Mouse (Mus musculus) midbrain, postnatal 0 days (tissue): Measurements from ENCODE around the gene Pigyl. TPM values are rescaled to one million over a fixed set of nuclear protein-coding genes. Genes with fewer than 3 reads are reported as not detected.
A peak's percentile ranks its signal among the peaks of the same experiment; 100 is the strongest.

Experiments
- ATAC-seq: fragments of 200-750 bp; cut with Nextera tagmentation; 2 replicates; pipeline ENCODE4 v1.8.0; 2017; ENCODE audit warnings: moderate number of reproducible peaks, mild to moderate bottlenecking, moderate TSS enrichment, moderate library complexity; ENCODE audit not compliant: low FRiP score
- DNase-seq: peaks from one replicate; pipeline ENCODE4 v3.0.0-alpha.2; 2015; ENCODE audit warnings: low spot score
- H3K27ac ChIP-seq: fragments of 300-500 bp; sonication (generic); 2 replicates; pipeline ENCODE4 v1.5.1; 2014; ENCODE audit warnings: low read depth, mild to moderate bottlenecking, low read length, mixed read lengths
- H3K27me3 ChIP-seq: fragments of 300-500 bp; sonication (generic); 2 replicates; pipeline ENCODE4 v1.6.1; 2014; ENCODE audit warnings: low read length, control low read depth, mixed read lengths; ENCODE audit not compliant: insufficient read depth
- H3K36me3 ChIP-seq: fragments of 300-500 bp; sonication (generic); 2 replicates; pipeline ENCODE4 v1.6.1; 2014; ENCODE audit warnings: low read length, control low read depth, mixed read lengths; ENCODE audit not compliant: insufficient read depth
- H3K4me1 ChIP-seq: fragments of 300-500 bp; sonication (generic); 2 replicates; pipeline ENCODE4 v1.6.1; 2014; ENCODE audit warnings: mild to moderate bottlenecking, control low read depth, antibody characterized with exemption, low read length, mixed read lengths; ENCODE audit not compliant: insufficient read depth
- H3K4me2 ChIP-seq: fragments of 300-500 bp; sonication (generic); 2 replicates; pipeline ENCODE4 v1.6.1; 2014; ENCODE audit warnings: low read depth, mild to moderate bottlenecking, low read length, mixed read lengths; ENCODE audit not compliant: poor library complexity, severe bottlenecking
- H3K4me3 ChIP-seq: fragments of 300-500 bp; sonication (generic); 2 replicates; pipeline ENCODE4 v1.5.1; 2014; ENCODE audit warnings: low read depth, mild to moderate bottlenecking, low read length, moderate library complexity
- H3K9ac ChIP-seq: fragments of 300-500 bp; sonication (generic); replicated peaks from 2 replicates; pipeline ENCODE4 v1.6.1; 2014; ENCODE audit warnings: mild to moderate bottlenecking, low read length, moderate library complexity, mixed read lengths; ENCODE audit not compliant: poor library complexity, severe bottlenecking
- H3K9me3 ChIP-seq: fragments of 300-500 bp; sonication (generic); 2 replicates; pipeline ENCODE4 v1.6.1; 2016; ENCODE audit warnings: low read length, control low read depth
- CTCF ChIP-seq: IDR thresholded peaks from 2 replicates; pipeline ENCODE4 v1.5.1; 2016; ENCODE audit warnings: antibody characterized with exemption, mild to moderate bottlenecking
- WGBS: fragments of 180-500 bp; shearing (Covaris S2); extraction: QIAGEN DNeasy Blood & Tissue Kit; methylation state at CpG from one replicate; pipeline ENCODE4 v1.1.7; 2014; 5-methylcytosine and 5-hydroxymethylcytosine counted together
- polyA plus RNA-seq: library from polyadenylated mRNA; unstranded; fragments of >200 nt; fragmentation: Nextera tagmentation; extraction: Ambion mirVana; gene quantifications from 2 replicates; pipeline ENCODE4 v1.2.1, GENCODE M21; 2015
- total RNA-seq: library from RNA; depleted of rRNA; stranded (reverse); fragments of >200 nt; gene quantifications from 2 replicates; pipeline ENCODE4 v1.2.3, GENCODE M21; 2014; rRNA removed

The Pigyl gene
- total RNA-seq: 27.0 and 40.8 TPM in 2 replicates
- polyA plus RNA-seq: 120 and 122 TPM in 2 replicates

- Histone ChIP-seq H3K4me1 (peaks cover 7% of the 10 kb centered on the region), H3K36me3 (no peaks in the 10 kb centered on the region), H3K4me3 (peak within 1 kb of the TSS; percentile 65), H3K27me3 (no peaks in the 10 kb centered on the region), H3K9ac (peak within 1 kb of the TSS; percentile 86), H3K27ac (peak within 1 kb of the TSS; percentile 88), H3K4me2 (peak within 1 kb of the TSS; percentile 51), H3K9me3 (no peaks in the 10 kb centered on the region)
- ATAC-seq (peak; percentile 98), DNase-seq (peak; percentile 99)
- TF ChIP-seq CTCF: peak; percentile 52
- 2% methylated on average over 65 of the region's 65 CpGs for WGBS
Observed at GRCm38 (mm10) chr9:22156497-22157245, at the start of gene Pigyl. TSS of gene Pigyl (plus strand) at chr9:22156846.

DNA sequence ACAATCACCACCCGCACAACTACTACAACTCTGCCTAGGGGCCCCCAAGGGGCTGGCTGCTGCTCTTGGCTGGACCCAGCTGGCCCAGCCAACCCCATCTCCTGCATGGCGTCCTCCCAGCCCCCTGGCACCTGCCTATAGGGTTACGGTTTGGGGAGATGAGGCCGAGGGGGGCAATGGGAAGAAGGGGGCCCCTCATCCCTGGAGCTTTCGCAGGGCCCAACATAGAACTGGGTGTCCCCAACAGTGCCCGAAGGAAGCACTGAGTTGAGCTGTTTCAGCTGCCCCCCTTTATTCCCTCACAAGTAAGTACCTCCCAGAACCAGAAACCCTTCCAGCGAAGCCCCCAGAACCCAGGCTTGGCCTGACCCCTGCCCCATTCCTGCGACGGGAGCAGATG lies 48.5 kb upstream of the Pigyl start:
- no peak for DNase-seq
- Histone ChIP-seq H3K27ac (no peak overlapping the region), H3K27me3 (no peaks in the 10 kb centered on the region), H3K9ac (no peak overlapping the region), H3K36me3 (peaks cover 26% of the 10 kb centered on the region), H3K4me2 (no peak overlapping the region), H3K9me3 (no peaks in the 10 kb centered on the region), H3K4me1 (no peaks in the 10 kb centered on the region), H3K4me3 (no peak overlapping the region)
- 89% methylated on average over 9 of the region's 9 CpGs for WGBS
- no peak for TF ChIP-seq CTCF
- no peak for ATAC-seq

DNA sequence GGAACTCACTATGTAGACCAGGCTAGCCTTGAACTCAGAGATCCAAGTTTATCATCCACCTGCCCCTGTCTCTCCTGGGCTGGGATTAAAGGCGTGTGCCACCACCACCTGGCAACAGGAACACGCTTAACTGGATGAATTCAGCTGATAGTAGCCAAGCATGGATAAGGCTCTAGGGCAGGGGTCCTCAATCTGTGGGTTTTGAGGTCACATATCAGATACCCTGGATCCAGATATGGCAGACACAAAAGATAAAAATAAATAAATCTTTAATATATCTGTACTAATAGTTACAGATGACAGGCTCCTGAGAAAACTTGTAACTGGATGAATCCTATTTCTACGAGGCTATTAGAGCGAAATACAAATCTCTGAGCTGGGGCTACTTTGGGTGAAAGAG lies 41.0 kb upstream of the Pigyl start:
- DNase-seq: no peak
- peak overlapping the region; percentile 93 for H3K4me3 ChIP-seq
- H3K27me3 ChIP-seq: no peaks in the 10 kb centered on the region
- peaks cover 6% of the 10 kb centered on the region; the same call in 1 of the 2 replicates for H3K4me1 ChIP-seq
- peak overlapping the region; percentile 69 for H3K4me2 ChIP-seq
- peak overlapping the region; percentile 81; the same call in 1 of the 2 replicates for H3K9ac ChIP-seq
- WGBS: 90% methylated on average over 4 of the region's 4 CpGs
- no peak overlapping the region for H3K27ac ChIP-seq
- TF ChIP-seq CTCF: no peak
- no peaks in the 10 kb centered on the region for H3K9me3 ChIP-seq
- H3K36me3 ChIP-seq: peaks cover 28% of the 10 kb centered on the region
- ATAC-seq: no peak

DNA sequence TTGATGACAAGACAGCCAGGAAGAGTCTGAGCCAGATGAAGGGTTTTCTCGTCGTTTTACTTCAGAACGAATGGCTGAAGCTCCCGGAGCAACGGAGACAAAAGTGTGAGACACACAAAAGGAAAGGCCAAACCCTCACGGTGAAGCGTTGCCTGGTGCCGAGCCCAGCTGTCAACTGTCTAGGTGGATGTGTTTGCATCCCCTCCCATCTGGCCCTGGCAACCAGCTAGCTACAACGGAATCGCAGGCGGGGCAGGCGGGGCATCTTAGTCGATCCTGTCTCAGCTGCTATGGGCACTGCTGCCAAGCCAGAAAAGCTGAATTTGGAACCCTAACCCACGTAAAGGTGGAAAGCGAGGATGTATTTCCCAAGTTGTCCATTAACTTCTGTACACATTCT lies 40.6 kb upstream of the Pigyl start:
- DNase-seq (peak; percentile 50), ATAC-seq (no peak)
- Histone ChIP-seq H3K27me3 (no peaks in the 10 kb centered on the region), H3K9ac (peak overlapping the region; percentile 81), H3K4me3 (peak overlapping the region; percentile 93), H3K4me2 (peak overlapping the region; percentile 69), H3K9me3 (no peaks in the 10 kb centered on the region), H3K4me1 (peaks cover 6% of the 10 kb centered on the region; the same call in 1 of the 2 replicates), H3K27ac (0 out of 2 replicates have a peak overlapping the region, but pooled peaks have one; percentile 62), H3K36me3 (peaks cover 24% of the 10 kb centered on the region)
- 17% methylated on average over 15 of the region's 15 CpGs for whole genome bisulfite sequencing
- TF ChIP-seq CTCF: no peak

DNA sequence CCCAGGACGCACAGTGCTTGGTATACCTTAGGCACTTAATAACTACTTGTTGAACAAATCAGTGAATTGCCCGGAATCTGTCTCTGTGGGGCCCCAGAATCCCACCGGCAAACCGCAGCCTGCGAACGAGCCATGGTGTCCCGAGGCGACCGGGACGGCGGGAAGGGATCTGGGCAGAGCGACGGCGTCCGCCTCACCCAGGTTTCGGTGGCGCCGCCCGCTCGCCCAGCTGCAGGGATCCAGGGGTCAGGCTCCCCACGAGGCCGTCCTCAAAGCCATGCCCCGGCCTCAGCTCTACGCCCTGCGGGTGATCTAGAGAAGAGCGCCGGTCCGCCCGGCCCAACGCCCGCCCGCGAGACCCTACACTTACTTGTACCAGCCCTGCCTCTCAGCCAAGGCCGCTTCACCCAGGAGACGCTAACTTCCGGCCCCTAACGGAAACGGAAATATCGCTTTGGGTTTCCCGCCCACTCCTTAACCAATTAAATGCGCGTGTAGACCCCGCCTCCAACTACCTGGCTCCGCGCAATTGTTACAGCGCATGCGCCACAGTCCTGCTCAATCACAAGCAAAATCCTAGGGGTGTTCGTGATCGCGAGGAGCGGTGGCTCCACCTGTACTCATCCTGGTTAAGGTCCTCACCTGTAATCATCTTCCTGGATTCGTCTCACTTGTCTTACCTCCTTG lies 39.8 kb upstream of the Pigyl start, which contains the start of gene Elof1:
Gene Elof1, minus strand, starts transcription at position 433 of the 687 bp plus-strand sequence.
- peak within 1 kb of the TSS; percentile 81 for H3K9ac ChIP-seq
- no peaks in the 10 kb centered on the region for H3K9me3 ChIP-seq
- H3K36me3 ChIP-seq: peaks cover 19% of the 10 kb centered on the region
- peak within 1 kb of the TSS; percentile 74 for H3K27ac ChIP-seq
- peak; percentile 91 for ATAC-seq
- peak within 1 kb of the TSS; percentile 69 for H3K4me2 ChIP-seq
- H3K27me3 ChIP-seq: no peaks in the 10 kb centered on the region
- WGBS: under 1% methylated on average over 52 of the region's 52 CpGs
- TF ChIP-seq CTCF: no peak; the same call in 1 of the 2 replicates
- peak; percentile 99 for DNase-seq
- peak within 1 kb of the TSS; percentile 93 for H3K4me3 ChIP-seq
- peaks cover 6% of the 10 kb centered on the region; the same call in 1 of the 2 replicates for H3K4me1 ChIP-seq
